Mouse (Mus musculus) heart, adult 9 months (tissue): ENCODE measurements around the gene Aldh1a1.

Source experiments
- DNase-seq, 2 experiments: peaks; one replicate each; pipeline ENCODE4 v3.0.0; 2022; ENCODE audit warnings: low spot score in 2 of 2

The Aldh1a1 gene

GRCm38 (mm10) chr19:20650008-20650407, 157.5 kb downstream of the Aldh1a1 start:
- DNase-seq = no peak

DNA sequence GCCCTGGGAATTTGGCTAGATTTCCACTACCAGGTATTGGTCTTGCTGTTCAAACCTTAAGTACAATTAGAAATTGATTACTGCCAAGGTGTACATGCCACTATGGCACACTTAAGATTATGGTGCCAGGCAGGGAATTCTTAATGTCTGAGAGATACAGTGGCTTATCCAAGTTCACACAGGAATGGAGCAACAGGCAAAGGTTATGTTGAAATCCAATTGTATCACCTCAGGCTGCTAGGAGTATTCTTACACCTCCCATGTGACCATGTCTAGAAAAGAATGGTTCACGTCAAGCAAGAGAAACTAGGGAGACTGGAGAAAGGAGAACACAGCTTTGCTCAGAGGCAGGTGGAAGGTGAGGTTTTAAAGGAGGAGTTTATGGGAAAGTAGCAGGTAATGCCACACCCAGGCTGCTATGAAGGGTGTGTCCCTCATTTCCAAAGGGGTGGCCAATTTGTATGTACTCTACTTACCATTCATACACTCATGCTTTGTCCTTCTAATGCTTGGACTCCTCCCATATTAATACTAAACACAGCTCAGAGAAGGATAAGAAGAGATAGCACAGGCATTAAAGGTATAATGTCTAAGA, 160.7 kb downstream of the Aldh1a1 start:
- no peak for DNase-seq

- no peak for DNase-seq
These were observed 161.8 kb downstream of the Aldh1a1 start for GRCm38 (mm10) chr19:20654141-20654873.

DNA sequence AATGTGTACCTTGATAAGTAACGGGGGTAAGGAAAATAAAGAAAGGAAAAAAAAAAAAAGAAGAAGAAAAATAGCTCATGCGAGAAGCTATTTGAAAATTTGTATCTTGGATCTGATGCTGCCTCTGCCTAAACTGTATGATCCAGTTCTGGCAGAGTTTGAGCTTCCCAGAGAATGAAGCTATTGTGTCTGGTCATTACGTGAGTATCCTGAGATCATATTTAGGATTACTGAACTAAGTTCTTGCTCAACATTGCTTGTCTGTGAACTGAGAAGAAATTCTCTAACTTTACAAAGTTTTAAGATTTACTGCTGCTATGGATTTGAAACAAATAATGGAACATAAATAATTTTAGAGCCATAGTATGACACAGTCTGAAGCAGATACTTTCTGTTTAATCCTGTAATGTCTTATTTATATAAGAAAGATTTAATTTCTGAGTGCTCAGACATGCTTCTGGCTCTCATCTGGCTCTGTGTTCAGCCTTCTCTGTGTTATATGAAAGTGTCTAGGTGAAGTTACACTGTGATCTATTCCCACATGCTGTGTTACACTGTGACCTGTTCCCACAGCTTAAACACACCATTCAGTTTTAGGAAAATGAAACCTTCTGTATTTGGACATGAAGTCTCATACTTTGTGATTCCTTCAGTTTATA, 185.3 kb downstream of the Aldh1a1 start:
- DNase-seq = no peak
